Mouse (Mus musculus): ENCODE data around the gene Plcd4. TPM values are rescaled to one million over a fixed set of nuclear protein-coding genes. Genes with fewer than 3 reads are reported as not detected.

Plcd4 gene
- total and polyA plus RNA-seq, 2 experiments from 2014 or later, result 5.3 to 6.0 TPM

- 9% methylated on average over 26 of the region's 26 CpGs for WGBS
- ATAC-seq, result peak; percentile 68
- H3K4me3 ChIP-seq (ENCODE audit: low read depth, low read length), result peak overlapping the region; percentile 80
- peaks cover 19% of the 10 kb centered on the region for H3K36me3 ChIP-seq (ENCODE audit: insufficient read depth)
- peaks cover 14% of the 10 kb centered on the region; the same call in 1 of the 2 replicates for H3K4me1 ChIP-seq (ENCODE audit: insufficient read depth)
- H3K27ac ChIP-seq (ENCODE audit: low read depth, low read length), result peak overlapping the region; percentile 76
- TF ChIP-seq CTCF (IDR thresholded peaks at IDR 0.05; ENCODE audit: low read depth), result no peak
- DNase-seq, result no peak
- peak overlapping the region; percentile 64 for H3K4me2 ChIP-seq (ENCODE audit: low read depth)
- no peaks in the 10 kb centered on the region for H3K9me3 ChIP-seq (ENCODE audit: low read length)
- peak overlapping the region; percentile 85 for H3K9ac ChIP-seq
- H3K27me3 ChIP-seq (ENCODE audit: insufficient read depth, low read length), result no peaks in the 10 kb centered on the region
These were observed 58.0 kb downstream of the Plcd4 start for GRCm38 (mm10) chr1:74600501-74601266.

- H3K4me2 ChIP-seq (ENCODE audit: low read depth), result peak within 1 kb of the TSS; percentile 64
- WGBS, result 6% methylated on average over 25 of the region's 25 CpGs
- H3K27ac ChIP-seq (ENCODE audit: low read depth, low read length), result peak within 1 kb of the TSS; percentile 76
- H3K9ac ChIP-seq, result peak within 1 kb of the TSS; percentile 85
- H3K36me3 ChIP-seq (ENCODE audit: insufficient read depth), result peaks cover 15% of the 10 kb centered on the region
- peak within 1 kb of the TSS; percentile 80 for H3K4me3 ChIP-seq (ENCODE audit: low read depth, low read length)
- DNase-seq (peak; percentile 90), ATAC-seq (peak; percentile 97)
- peaks cover 14% of the 10 kb centered on the region; the same call in 1 of the 2 replicates for H3K4me1 ChIP-seq (ENCODE audit: insufficient read depth)
- no peak for TF ChIP-seq CTCF (IDR thresholded peaks at IDR 0.05; ENCODE audit: low read depth)
- no peaks in the 10 kb centered on the region for H3K9me3 ChIP-seq (ENCODE audit: low read length)
- no peaks in the 10 kb centered on the region for H3K27me3 ChIP-seq (ENCODE audit: insufficient read depth, low read length)
These were observed 58.7 kb downstream of the Plcd4 start, which contains the start of the genes Rnf25 and Stk36 for GRCm38 (mm10) chr1:74601267-74601962. TSS of gene Rnf25 (minus strand) at chr1:74601397. TSS of gene Stk36 (plus strand) at chr1:74601445.

Small RNA genes within 50 kb of the gene (microRNA-seq; reads per million reads assigned to microRNA genes)
- gene Gm25035, result 0 reads per million in 2 experiments

Other genes with a start within 250 kb of the Plcd4 start
- gene Tmbim1, start 237.3 kb upstream of the Plcd4 start, total RNA-seq (2014; rRNA removed), result 5.8 and 7.9 TPM in 2 replicates
- gene Tmbim1, start 237.3 kb upstream of the Plcd4 start, polyA plus RNA-seq (2015; fragmentation: Nextera tagmentation; extraction: Ambion mirVana), result 6.1 and 7.9 TPM in 2 replicates
- 2.1 and 2.7 TPM in 2 replicates for gene Catip, start 180.8 kb upstream of the Plcd4 start, total RNA-seq (2014; rRNA removed)
- 0.63 and 1.6 TPM in 2 replicates for gene Catip, start 180.8 kb upstream of the Plcd4 start, polyA plus RNA-seq (2015; fragmentation: Nextera tagmentation; extraction: Ambion mirVana)
- 3.7 and 10.7 TPM in 2 replicates for gene Slc11a1, start 167.7 kb upstream of the Plcd4 start, total RNA-seq (2014; rRNA removed)
- gene Slc11a1, start 167.7 kb upstream of the Plcd4 start, polyA plus RNA-seq (2015; fragmentation: Nextera tagmentation; extraction: Ambion mirVana), result 1.8 and 3.3 TPM in 2 replicates
- 18.2 and 24.7 TPM in 2 replicates for gene Ctdsp1, start 151.4 kb upstream of the Plcd4 start, total RNA-seq (2014; rRNA removed)
- 10.7 and 10.8 TPM in 2 replicates for gene Ctdsp1, start 151.4 kb upstream of the Plcd4 start, polyA plus RNA-seq (2015; fragmentation: Nextera tagmentation; extraction: Ambion mirVana)
- gene Vil1, start 133.5 kb upstream of the Plcd4 start, total RNA-seq (2014; rRNA removed), result 0.71 and 0.77 TPM in 2 replicates
- 0.15 and 0.27 TPM in 2 replicates for gene Vil1, start 133.5 kb upstream of the Plcd4 start, polyA plus RNA-seq (2015; fragmentation: Nextera tagmentation; extraction: Ambion mirVana)
- gene Cnot9, start 36.8 kb upstream of the Plcd4 start, total RNA-seq (2014; rRNA removed), result 32.2 and 39.1 TPM in 2 replicates
- 49.0 and 52.3 TPM in 2 replicates for gene Cnot9, start 36.8 kb upstream of the Plcd4 start, polyA plus RNA-seq (2015; fragmentation: Nextera tagmentation; extraction: Ambion mirVana)
- gene Usp37, start 1.4 kb downstream of the Plcd4 start, total RNA-seq (2014; rRNA removed), result 30.2 and 32.8 TPM in 2 replicates
- gene Usp37, start 1.4 kb downstream of the Plcd4 start, polyA plus RNA-seq (2015; fragmentation: Nextera tagmentation; extraction: Ambion mirVana), result 11.8 and 17.6 TPM in 2 replicates
- gene Zfp142, start 45.4 kb downstream of the Plcd4 start, total RNA-seq (2014; rRNA removed), result 8.6 and 12.1 TPM in 2 replicates
- gene Zfp142, start 45.4 kb downstream of the Plcd4 start, polyA plus RNA-seq (2015; fragmentation: Nextera tagmentation; extraction: Ambion mirVana), result 5.0 and 6.3 TPM in 2 replicates
- gene Bcs1l, start 45.4 kb downstream of the Plcd4 start, total RNA-seq (2014; rRNA removed), result 15.8 and 18.4 TPM in 2 replicates
- 13.8 and 16.5 TPM in 2 replicates for gene Bcs1l, start 45.4 kb downstream of the Plcd4 start, polyA plus RNA-seq (2015; fragmentation: Nextera tagmentation; extraction: Ambion mirVana)
- gene Rnf25, start 58.5 kb downstream of the Plcd4 start, total RNA-seq (2014; rRNA removed), result 62.2 and 68.3 TPM in 2 replicates
- gene Rnf25, start 58.5 kb downstream of the Plcd4 start, polyA plus RNA-seq (2015; fragmentation: Nextera tagmentation; extraction: Ambion mirVana), result 41.3 and 47.7 TPM in 2 replicates
- 11.6 and 13.6 TPM in 2 replicates for gene Stk36, start 58.6 kb downstream of the Plcd4 start, total RNA-seq (2014; rRNA removed)
- 6.0 and 12.2 TPM in 2 replicates for gene Stk36, start 58.6 kb downstream of the Plcd4 start, polyA plus RNA-seq (2015; fragmentation: Nextera tagmentation; extraction: Ambion mirVana)
- gene Ttll4, start 118.9 kb downstream of the Plcd4 start, total RNA-seq (2014; rRNA removed), result 18.9 and 31.3 TPM in 2 replicates
- 2.2 and 4.5 TPM in 2 replicates for gene Ttll4, start 118.9 kb downstream of the Plcd4 start, polyA plus RNA-seq (2015; fragmentation: Nextera tagmentation; extraction: Ambion mirVana)
- gene Cyp27a1, start 170.7 kb downstream of the Plcd4 start, total RNA-seq (2014; rRNA removed), result 1.3 and 1.6 TPM in 2 replicates
- gene Cyp27a1, start 170.7 kb downstream of the Plcd4 start, polyA plus RNA-seq (2015; fragmentation: Nextera tagmentation; extraction: Ambion mirVana), result 1.5 and 1.6 TPM in 2 replicates
- 0.23 TPM in 1 of 2 replicates, not detected in the other for gene Prkag3, start 206.3 kb downstream of the Plcd4 start, total RNA-seq (2014; rRNA removed)
- gene Prkag3, start 206.3 kb downstream of the Plcd4 start, polyA plus RNA-seq (2015; fragmentation: Nextera tagmentation; extraction: Ambion mirVana), result not detected in 2 replicates
- gene Wnt6, start 229.0 kb downstream of the Plcd4 start, total RNA-seq (2014; rRNA removed), result 6.1 and 7.2 TPM in 2 replicates
- 3.8 and 4.6 TPM in 2 replicates for gene Wnt6, start 229.0 kb downstream of the Plcd4 start, polyA plus RNA-seq (2015; fragmentation: Nextera tagmentation; extraction: Ambion mirVana)
- gene Wnt10a, start 248.6 kb downstream of the Plcd4 start, total RNA-seq (2014; rRNA removed), result 0.15 and 0.19 TPM in 2 replicates
- gene Wnt10a, start 248.6 kb downstream of the Plcd4 start, polyA plus RNA-seq (2015; fragmentation: Nextera tagmentation; extraction: Ambion mirVana), result 0.21 and 0.23 TPM in 2 replicates

All from forebrain, postnatal 0 days (tissue).